Mouse (Mus musculus): ENCODE measurements around the gene Aox3.

- peak; percentile 18; the same call in 1 of the 2 replicates for TF ChIP-seq CTCF (IDR thresholded peaks at IDR 0.05)
- TF ChIP-seq POLR2A (IDR thresholded peaks at IDR 0.05; ENCODE audit: insufficient read depth, low read depth, low read length), result no peak
These were observed 122.5 kb downstream of the Aox3 start for GRCm38 (mm10) chr1:58235405-58235804.

Measured in heart, adult 2 months (tissue).